Mouse (Mus musculus): ENCODE measurements around the gene Upk2.
A peak's percentile ranks its signal among the peaks of the same experiment; 100 is the strongest.
"Not testable (repeated sequence)": the region's sequence is repeated elsewhere in the genome, so short reads cannot be mapped to it uniquely, and the experiment has no call there.

Upk2 gene

GRCm38 (mm10) chr9:44468224-44468623 is 13.4 kb upstream of the Upk2 start:
- no peak for DNase-seq (ENCODE audit: low read depth)

- no peak for DNase-seq (ENCODE audit: low read depth)
Measured at GRCm38 (mm10) chr9:44461950-44462349, 7.2 kb upstream of the Upk2 start.

- no peak for DNase-seq (ENCODE audit: low read depth)
Measured at GRCm38 (mm10) chr9:44457035-44457742, 2.4 kb upstream of the Upk2 start.

- DNase-seq (ENCODE audit: low read depth), result peak; percentile 50
Measured at GRCm38 (mm10) chr9:44454132-44454890, 465 bp downstream of the Upk2 start.

- DNase-seq (ENCODE audit: low read depth), result peak; percentile 23
Measured at GRCm38 (mm10) chr9:44450387-44450786, 4.4 kb downstream of the Upk2 start.

- not testable (repeated sequence) for DNase-seq (ENCODE audit: low read depth)
Measured at GRCm38 (mm10) chr9:44444402-44445025, 10.3 kb downstream of the Upk2 start.

GRCm38 (mm10) chr9:44440961-44441360 is 13.8 kb downstream of the Upk2 start, which contains the start of gene Foxr1:
TSS of gene Foxr1 (minus strand) at chr9:44441136.
- DNase-seq (ENCODE audit: low read depth), result no peak

- DNase-seq (ENCODE audit: low read depth), result no peak
Measured at GRCm38 (mm10) chr9:44435747-44436146, 19.0 kb downstream of the Upk2 start.

- no peak for DNase-seq (ENCODE audit: low read depth)
Measured at GRCm38 (mm10) chr9:44432577-44433185, 22.1 kb downstream of the Upk2 start.

GRCm38 (mm10) chr9:44423576-44423975 is 31.2 kb downstream of the Upk2 start:
- no peak for DNase-seq (ENCODE audit: low read depth)

- no peak for DNase-seq (ENCODE audit: low read depth)
Measured at GRCm38 (mm10) chr9:44420280-44420898, 34.4 kb downstream of the Upk2 start.

GRCm38 (mm10) chr9:44419730-44420129 is 35.0 kb downstream of the Upk2 start:
- not testable (repeated sequence) for DNase-seq (ENCODE audit: low read depth)

GRCm38 (mm10) chr9:44418519-44419385 is 36.0 kb downstream of the Upk2 start, which contains the start of gene Ccdc84:
TSS of gene Ccdc84 (minus strand) at chr9:44418569.
- no peak for DNase-seq (ENCODE audit: low read depth)

GRCm38 (mm10) chr9:44417892-44418363 is 36.8 kb downstream of the Upk2 start:
- peak; percentile 87 for DNase-seq (ENCODE audit: low read depth)

GRCm38 (mm10) chr9:44417156-44417891 is 37.5 kb downstream of the Upk2 start:
- DNase-seq (ENCODE audit: low read depth), result no peak

GRCm38 (mm10) chr9:44412781-44413180 is 42.0 kb downstream of the Upk2 start:
- no peak for DNase-seq (ENCODE audit: low read depth)

GRCm38 (mm10) chr9:44412306-44412705 is 42.5 kb downstream of the Upk2 start:
- no peak for DNase-seq (ENCODE audit: low read depth)

GRCm38 (mm10) chr9:44411601-44412130 is 43.1 kb downstream of the Upk2 start:
- DNase-seq (ENCODE audit: low read depth), result no peak

GRCm38 (mm10) chr9:44410647-44411336 is 44.0 kb downstream of the Upk2 start:
- no peak for DNase-seq (ENCODE audit: low read depth)
